Comparison of ENCODE assay signal across 31 mouse cellular contexts in genomic region chr12:89641460-89641859, GRCm38 (mm10).
"Had no signal": no experiment of that assay in that cellular context is flagged by ENCODE, and none has a peak within 500 bp of the region (broad histone marks: within the 10 kb centered on the region; RNA-seq: fewer than 3 reads in every experiment).

No protein-coding gene starts in this region.

- H3K4me1 ChIP-seq: embryonic facial prominence, embryonic 12.5 days; embryonic facial prominence, embryonic 13.5 days; embryonic facial prominence, embryonic 15.5 days; forebrain, embryonic 12.5 days; forebrain, embryonic 13.5 days; forebrain, embryonic 15.5 days; heart, embryonic 10.5 days; heart, embryonic 12.5 days had no signal

- DNase-seq: cerebellum, adult 18-20 months; cerebellum, adult 2 months; cerebellum, adult 8-10 months; cerebellum, adult 9-10 months; cerebellum, adult 9-11 months; cerebellum, postnatal 10 days; cerebellum, postnatal 14 days; cerebellum, postnatal 25 days; cerebellum, postnatal 36 days; embryo, embryonic 11 days; gastrocnemius, adult 2 months; gastrocnemius, postnatal 10 days; gastrocnemius, postnatal 14 days; gastrocnemius, postnatal 25 days; gastrocnemius, postnatal 36 days; heart, adult 11 months; heart, adult 18-20 months; heart, adult 2 months had no signal

- H3K9me3 ChIP-seq: embryonic facial prominence, embryonic 12.5 days; embryonic facial prominence, embryonic 13.5 days; embryonic facial prominence, embryonic 15.5 days; forebrain, embryonic 10.5 days; forebrain, embryonic 12.5 days; forebrain, embryonic 13.5 days; forebrain, embryonic 15.5 days; heart, embryonic 10.5 days; heart, embryonic 12.5 days had no signal

- H3K27me3 ChIP-seq: embryonic facial prominence, embryonic 12.5 days; embryonic facial prominence, embryonic 13.5 days; embryonic facial prominence, embryonic 15.5 days; forebrain, embryonic 12.5 days; forebrain, embryonic 13.5 days; forebrain, embryonic 15.5 days; heart, embryonic 12.5 days had no signal

- H3K36me3 ChIP-seq: embryonic facial prominence, embryonic 12.5 days; embryonic facial prominence, embryonic 13.5 days; embryonic facial prominence, embryonic 15.5 days; forebrain, embryonic 10.5 days; forebrain, embryonic 12.5 days; forebrain, embryonic 15.5 days; heart, embryonic 10.5 days; heart, embryonic 12.5 days had no signal

- H3K9ac ChIP-seq: embryonic facial prominence, embryonic 12.5 days; embryonic facial prominence, embryonic 13.5 days; embryonic facial prominence, embryonic 15.5 days; forebrain, embryonic 12.5 days; forebrain, embryonic 13.5 days; forebrain, embryonic 15.5 days; heart, embryonic 12.5 days had no signal

- H3K4me2 ChIP-seq: embryonic facial prominence, embryonic 12.5 days; embryonic facial prominence, embryonic 13.5 days; embryonic facial prominence, embryonic 15.5 days; forebrain, embryonic 12.5 days; forebrain, embryonic 13.5 days; forebrain, embryonic 15.5 days; heart, embryonic 11.5 days; heart, embryonic 12.5 days had no signal

- ATAC-seq: forebrain, embryonic 13.5 days; forebrain, embryonic 14.5 days; forebrain, embryonic 15.5 days; forebrain, embryonic 16.5 days had no signal

- H3K4me3 ChIP-seq: embryonic facial prominence, embryonic 12.5 days; embryonic facial prominence, embryonic 13.5 days; embryonic facial prominence, embryonic 15.5 days; erythroblast, embryonic 14.5 days; forebrain, embryonic 10.5 days; forebrain, embryonic 12.5 days; forebrain, embryonic 13.5 days; forebrain, embryonic 15.5 days; gastrocnemius, adult 2 months; heart, adult 2 months; heart, embryonic 10.5 days; heart, embryonic 12.5 days had no signal

- H3K27ac ChIP-seq: embryonic facial prominence, embryonic 12.5 days; embryonic facial prominence, embryonic 13.5 days; embryonic facial prominence, embryonic 15.5 days; forebrain, embryonic 10.5 days; forebrain, embryonic 12.5 days; forebrain, embryonic 13.5 days; forebrain, embryonic 15.5 days; gastrocnemius, adult 2 months; heart, adult 2 months; heart, embryonic 10.5 days had no signal
